Mouse (Mus musculus): ENCODE measurements around the gene Spats1.

DNA sequence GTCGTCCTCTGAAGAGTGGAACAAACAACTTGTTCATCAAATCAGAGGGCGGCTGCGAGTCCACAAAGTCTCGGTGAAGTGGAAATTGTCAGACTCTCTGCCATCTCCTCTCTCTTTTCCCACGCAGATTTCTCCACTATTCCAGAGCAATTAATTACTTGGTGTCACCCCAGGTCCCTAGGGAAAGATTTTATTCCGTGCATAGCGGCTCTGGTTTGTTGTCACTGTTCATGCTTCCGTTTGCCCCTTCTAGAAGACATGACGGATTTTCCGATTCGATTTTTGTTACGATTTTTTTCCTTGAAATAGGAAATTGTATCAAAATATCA lies 41.0 kb downstream of the Spats1 start:
- TF ChIP-seq CTCF (IDR thresholded peaks at IDR 0.05; ENCODE audit: extremely low read depth, insufficient read depth, low read length) (no peak), POLR2A (IDR thresholded peaks at IDR 0.05; ENCODE audit: extremely low read depth, insufficient read depth, low read length) (no peak)

Data from cortical plate, adult 2 months (tissue).